Mouse (Mus musculus) heart, postnatal 0 days (tissue): ENCODE data around the gene Abcg5.

Source experiments
- CTCF ChIP-seq: IDR thresholded peaks from 2 replicates; pipeline ENCODE4 v1.5.1; 2016; ENCODE audit warnings: antibody characterized with exemption, control low read depth, low read depth
- EP300 ChIP-seq: IDR thresholded peaks from 2 replicates; pipeline ENCODE4 v1.6.1; 2016; ENCODE audit warnings: antibody characterized with exemption, low read depth

GRCm38 (mm10) chr17:84716252-84716872, 33.6 kb upstream of the Abcg5 start:
- TF ChIP-seq CTCF, result no peak
- no peak for TF ChIP-seq EP300
